ENCODE assay signal across 8 mouse cellular contexts in the genomic region with DNA sequence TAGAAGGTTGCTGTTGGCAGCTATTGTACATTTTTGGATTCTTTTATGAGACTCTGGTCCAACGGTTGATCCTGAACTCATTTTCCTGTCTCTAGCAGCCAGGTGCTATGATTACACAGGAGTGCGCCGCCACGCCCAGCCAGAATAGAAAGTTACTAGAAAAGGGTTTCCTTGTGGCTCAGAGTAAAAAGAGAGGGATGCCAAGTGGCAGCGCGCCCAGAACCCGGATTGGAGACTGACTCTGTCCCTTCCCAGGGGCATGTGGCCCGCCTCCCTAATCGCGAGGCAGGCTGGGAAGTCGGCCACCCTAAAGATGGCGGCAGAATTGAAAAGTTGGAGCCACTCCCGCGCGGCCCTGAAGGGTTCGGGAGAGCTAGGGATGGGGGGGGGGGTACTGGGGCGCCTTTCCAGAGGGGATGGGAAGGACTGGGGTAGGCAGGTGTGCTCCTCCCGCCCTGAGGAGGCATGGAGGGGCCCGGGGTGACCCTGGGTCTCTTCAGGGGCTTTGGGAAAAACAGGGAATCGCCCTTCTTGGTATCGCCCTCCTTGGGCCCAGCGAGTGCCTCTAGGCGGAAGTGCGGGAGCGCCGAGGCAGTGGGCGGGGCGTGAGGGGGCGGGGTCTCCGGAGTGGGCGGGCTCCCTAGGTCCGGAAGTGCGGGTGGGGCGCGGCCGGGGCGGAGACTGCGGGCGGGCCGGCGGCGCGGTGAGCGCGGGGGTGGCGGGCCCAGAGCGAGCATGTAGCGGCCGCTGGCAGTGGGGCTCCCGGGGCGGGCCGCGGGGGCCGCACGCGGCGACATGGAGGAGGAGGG. TPM values are rescaled to one million over a fixed set of nuclear protein-coding genes. Genes with fewer than 3 reads are reported as not detected.
DNase-seq lines count a peak whose midpoint lies in the region; ATAC-seq and TF ChIP-seq lines count a peak whose summit lies in the region.

A gene (plus strand): TSS at position 683 of the 809 bp plus-strand sequence.

- peak within 1 kb of the TSS; percentile 97 for H3K4me3 ChIP-seq in ES-Bruce4 (ENCODE audit: low read depth, low read length)
- peak within 1 kb of the TSS; percentile 79 for H3K4me3 ChIP-seq in forebrain, embryonic 13.5 days
- peak within 1 kb of the TSS; percentile 91 for H3K4me3 ChIP-seq in liver, postnatal 0 days (ENCODE audit: low read depth, low read length)
- H3K4me3 ChIP-seq in neural tube, embryonic 14.5 days (ENCODE audit: low read depth, low read length), result peak within 1 kb of the TSS; percentile 81

- H3K36me3 ChIP-seq in ES-Bruce4 (ENCODE audit: control insufficient read depth, insufficient read depth, low read length, poor library complexity, severe bottlenecking), result peaks cover 3% of the 10 kb centered on the region; the same call in 1 of the 2 replicates
- 0 out of 2 replicates have a peak, but pooled peaks cover under 1% of the 10 kb centered on the region for H3K36me3 ChIP-seq in forebrain, embryonic 13.5 days (ENCODE audit: poor library complexity, severe bottlenecking)
- peaks cover 6% of the 10 kb centered on the region; the same call in 1 of the 2 replicates for H3K36me3 ChIP-seq in liver, postnatal 0 days (replicated peaks; ENCODE audit: insufficient read depth, low read length)
- no peaks in the 10 kb centered on the region for H3K36me3 ChIP-seq in neural tube, embryonic 14.5 days (ENCODE audit: control insufficient read depth, insufficient read depth, low read length)

- TF ChIP-seq CTCF in ES-Bruce4 (IDR thresholded peaks at IDR 0.05; ENCODE audit: low read depth, low read length), result no peak
- no peak for TF ChIP-seq CTCF in liver, postnatal 0 days (IDR thresholded peaks at IDR 0.05; ENCODE audit: low read depth)

- H3K9me3 ChIP-seq in ES-Bruce4 (replicated peaks; ENCODE audit: control insufficient read depth, insufficient read depth, low read length, poor library complexity, severe bottlenecking), result no peaks in the 10 kb centered on the region
- H3K9me3 ChIP-seq in forebrain, embryonic 13.5 days (replicated peaks), result no peaks in the 10 kb centered on the region
- no peaks in the 10 kb centered on the region for H3K9me3 ChIP-seq in liver, postnatal 0 days (ENCODE audit: low read length)
- H3K9me3 ChIP-seq in neural tube, embryonic 14.5 days (ENCODE audit: control insufficient read depth, low read length), result no peaks in the 10 kb centered on the region

- peak within 1 kb of the TSS; percentile 97 for H3K27ac ChIP-seq in ES-Bruce4 (ENCODE audit: insufficient read depth, low read length)
- peak within 1 kb of the TSS; percentile 95 for H3K27ac ChIP-seq in forebrain, embryonic 13.5 days
- H3K27ac ChIP-seq in liver, postnatal 0 days (ENCODE audit: low read depth), result peak within 1 kb of the TSS; percentile 98
- H3K27ac ChIP-seq in neural tube, embryonic 14.5 days (ENCODE audit: low read depth, low read length), result peak within 1 kb of the TSS; percentile 86

- peak; percentile 97 to 99 for DNase-seq in heart, postnatal 10 days
- DNase-seq in large intestine, adult 2 months (ENCODE audit: low read depth, low spot score), result peak; percentile 98
- DNase-seq in liver, postnatal 0 days, result peak; percentile 99
- peak; percentile 99 for DNase-seq in testis, postnatal 10 days (ENCODE audit: low spot score)

- TF ChIP-seq EP300 in ES-Bruce4 (IDR thresholded peaks at IDR 0.05; ENCODE audit: insufficient read depth, low read depth, low read length), result no peak
- TF ChIP-seq EP300 in liver, postnatal 0 days (IDR thresholded peaks at IDR 0.05; ENCODE audit: low read depth), result peak; percentile 48; the same call in 1 of the 2 replicates

- under 1% methylated on average over 26 of the region's 57 CpGs for WGBS in forebrain, embryonic 13.5 days
- 1% methylated on average over 51 of the region's 57 CpGs for WGBS in large intestine, adult 2 months
- WGBS in liver, postnatal 0 days (ENCODE audit: insufficient replicate concordance), result under 1% methylated on average over 31 of the region's 57 CpGs
- under 1% methylated on average over 32 of the region's 57 CpGs for WGBS in neural tube, embryonic 14.5 days

- TF ChIP-seq POLR2A in ES-Bruce4 (IDR thresholded peaks at IDR 0.05; ENCODE audit: insufficient read depth, low read length), result peak; percentile 55

- H3K4me1 ChIP-seq in ES-Bruce4 (ENCODE audit: control insufficient read depth, insufficient read depth, low read length), result peaks cover 2% of the 10 kb centered on the region
- peaks cover 12% of the 10 kb centered on the region for H3K4me1 ChIP-seq in forebrain, embryonic 13.5 days
- peaks cover 18% of the 10 kb centered on the region; the same call in 1 of the 2 replicates for H3K4me1 ChIP-seq in liver, postnatal 0 days (ENCODE audit: insufficient read depth)
- peaks cover 12% of the 10 kb centered on the region for H3K4me1 ChIP-seq in neural tube, embryonic 14.5 days (ENCODE audit: control insufficient read depth, insufficient read depth, low read length)

- H3K27me3 ChIP-seq in ES-Bruce4 (ENCODE audit: control insufficient read depth, insufficient read depth, low read length, poor library complexity, severe bottlenecking), result no peaks in the 10 kb centered on the region
- no peaks in the 10 kb centered on the region for H3K27me3 ChIP-seq in forebrain, embryonic 13.5 days
- H3K27me3 ChIP-seq in liver, postnatal 0 days (ENCODE audit: insufficient read depth, low read length), result no peaks in the 10 kb centered on the region
- no peaks in the 10 kb centered on the region for H3K27me3 ChIP-seq in neural tube, embryonic 14.5 days (ENCODE audit: control insufficient read depth, insufficient read depth, low read length)

- peak; percentile 86 for ATAC-seq in cerebellum, adult (ENCODE audit: insufficient number of reproducible peaks, low FRiP score, low TSS enrichment)
- ATAC-seq in forebrain, embryonic 13.5 days, result peak; percentile 97
- peak; percentile 97 for ATAC-seq in liver, postnatal 0 days
- peak; percentile 97 for ATAC-seq in neural tube, embryonic 14.5 days (ENCODE audit: low read depth)

- intact Hi-C loops in heart, postnatal 10 days (cut with DNase I), result loop anchor here (5.0 kb wide), 2 partner anchors 74 to 81 kb away; a partner anchor contains a TSS

- peak within 1 kb of the TSS; percentile 88 for H3K9ac ChIP-seq in ES-Bruce4 (ENCODE audit: low read depth, poor library complexity, severe bottlenecking)
- peak within 1 kb of the TSS; percentile 89 for H3K9ac ChIP-seq in forebrain, embryonic 13.5 days
- H3K9ac ChIP-seq in liver, postnatal 0 days (replicated peaks), result peak within 1 kb of the TSS; percentile 96
- peak within 1 kb of the TSS; percentile 81 for H3K9ac ChIP-seq in neural tube, embryonic 14.5 days (replicated peaks; ENCODE audit: low read depth, low read length)

- peak within 1 kb of the TSS; percentile 76 for H3K4me2 ChIP-seq in forebrain, embryonic 13.5 days
- peak within 1 kb of the TSS; percentile 92 for H3K4me2 ChIP-seq in liver, postnatal 0 days (ENCODE audit: low read depth, low read length)
- peak within 1 kb of the TSS; percentile 50 for H3K4me2 ChIP-seq in neural tube, embryonic 14.5 days (ENCODE audit: low read depth, low read length)

RNA-seq across cellular contexts. Expression of the gene that starts here (rescaled TPM):
- polyA plus RNA-seq in ES-Bruce4 (2011; ENCODE audit: insufficient read depth, insufficient read length, low read depth, missing spikeins), result 36.5 and 38.7 TPM in 2 replicates
- polyA plus RNA-seq in forebrain, embryonic 13.5 days (2015; fragmentation: Nextera tagmentation; extraction: Ambion mirVana), result 82.2 and 90.5 TPM in 2 replicates
- total RNA-seq in heart, postnatal 10 days (2021), result 10 to 100 TPM; 28.3 to 29.6 TPM
- polyA plus RNA-seq in large intestine, adult 2 months (2012; rRNA removed), result 51.7 and 64.7 TPM in 2 replicates
- 33.9 and 34.9 TPM in 2 replicates for polyA plus RNA-seq in liver, postnatal 0 days (2015; fragmentation: Nextera tagmentation; extraction: Ambion mirVana)
- polyA plus RNA-seq in neural tube, embryonic 14.5 days (2014; fragmentation: Nextera tagmentation; extraction: Ambion mirVana), result 87.6 and 88.0 TPM in 2 replicates

Comparison
In these comparisons a context has a peak if more than half of its experiments do, and no peak if none do; other contexts are left out.
1. Peak in every context shown above with its lines: DNase-seq, ATAC-seq, H3K4me3 ChIP-seq and H3K27ac ChIP-seq.